Mouse (Mus musculus): ENCODE measurements at regions not wholly inside any gene's neighbourhood (a gene's known extent, or its start where the extent isn't known, plus 50 kb on each side); places are given as distances from the start of the nearest gene placed in this dataset.
"Not testable (repeated sequence)": the region's sequence is repeated elsewhere in the genome, so short reads cannot be mapped to it uniquely, and the experiment has no call there.

DNA sequence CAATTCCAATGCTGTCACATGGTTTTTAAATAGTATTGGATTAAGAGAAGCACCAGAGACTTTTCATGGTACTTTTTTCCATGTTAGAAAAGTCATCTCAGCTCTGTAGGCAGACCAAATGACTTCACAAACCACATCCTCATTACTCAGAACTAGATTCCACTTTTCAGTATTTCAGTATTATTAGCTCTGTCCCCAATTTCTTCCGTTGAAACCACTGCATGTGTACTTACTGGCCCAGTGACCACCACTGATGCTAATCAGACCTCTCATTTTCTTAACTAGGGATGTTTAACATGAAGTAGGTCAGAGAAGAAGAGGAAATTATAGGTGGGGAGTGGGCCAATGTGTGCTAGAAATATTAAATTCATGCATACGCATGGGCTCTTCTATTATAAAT is 326.2 kb downstream of the Car8 start:
- Histone ChIP-seq H3K9ac (replicated peaks) (no peak overlapping the region), H3K4me2 (replicated peaks) (no peak overlapping the region), H3K4me1 (no peaks in the 10 kb centered on the region), H3K27me3 (no peaks in the 10 kb centered on the region), H3K4me3 (no peak overlapping the region), H3K9me3 (no peaks in the 10 kb centered on the region), H3K36me3 (no peaks in the 10 kb centered on the region), H3K27ac (replicated peaks) (no peak overlapping the region)
- WGBS = 86% methylated on average over 2 of the region's 2 CpGs
- no peak for ATAC-seq (ENCODE audit: low FRiP score, low read depth)

DNA sequence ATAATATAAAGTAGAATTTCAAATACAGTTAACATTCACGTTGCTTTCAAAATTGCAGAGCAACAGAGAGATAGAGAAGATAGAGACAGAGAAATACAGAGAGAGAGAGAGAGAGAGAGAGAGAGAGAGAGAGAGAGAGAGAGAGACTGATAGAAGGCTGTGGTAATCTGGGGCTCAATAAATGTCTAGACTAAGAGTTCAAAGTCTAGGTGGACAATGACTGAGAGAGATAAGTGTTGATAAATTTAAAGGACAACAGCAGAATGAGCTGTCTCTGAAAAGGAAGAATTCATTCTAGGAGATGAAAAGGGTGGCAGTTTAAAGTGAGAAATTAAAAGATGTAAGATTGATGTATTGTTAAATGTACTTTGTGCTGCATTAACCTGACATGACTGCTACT is 335.7 kb downstream of the Car8 start:
- Histone ChIP-seq H3K4me3 (no peak overlapping the region), H3K9ac (replicated peaks) (no peak overlapping the region), H3K4me2 (replicated peaks) (no peak overlapping the region), H3K4me1 (no peaks in the 10 kb centered on the region), H3K27ac (replicated peaks) (no peak overlapping the region), H3K36me3 (no peaks in the 10 kb centered on the region), H3K27me3 (no peaks in the 10 kb centered on the region), H3K9me3 (no peaks in the 10 kb centered on the region)
- 83% methylated on average over 1 of the region's 1 CpGs for WGBS
- no peak for ATAC-seq (ENCODE audit: low FRiP score, low read depth)

- Histone ChIP-seq H3K4me3 (no peak overlapping the region), H3K36me3 (no peaks in the 10 kb centered on the region), H3K27ac (replicated peaks) (no peak overlapping the region), H3K27me3 (no peaks in the 10 kb centered on the region), H3K4me2 (replicated peaks) (no peak overlapping the region), H3K9ac (replicated peaks) (no peak overlapping the region), H3K4me1 (no peaks in the 10 kb centered on the region), H3K9me3 (no peaks in the 10 kb centered on the region)
- ATAC-seq (ENCODE audit: low FRiP score, low read depth) = no peak
- WGBS = 86% methylated on average over 4 of the region's 4 CpGs
Measured at GRCm38 (mm10) chr4:7894914-7895313, 343.9 kb downstream of the Car8 start.

DNA sequence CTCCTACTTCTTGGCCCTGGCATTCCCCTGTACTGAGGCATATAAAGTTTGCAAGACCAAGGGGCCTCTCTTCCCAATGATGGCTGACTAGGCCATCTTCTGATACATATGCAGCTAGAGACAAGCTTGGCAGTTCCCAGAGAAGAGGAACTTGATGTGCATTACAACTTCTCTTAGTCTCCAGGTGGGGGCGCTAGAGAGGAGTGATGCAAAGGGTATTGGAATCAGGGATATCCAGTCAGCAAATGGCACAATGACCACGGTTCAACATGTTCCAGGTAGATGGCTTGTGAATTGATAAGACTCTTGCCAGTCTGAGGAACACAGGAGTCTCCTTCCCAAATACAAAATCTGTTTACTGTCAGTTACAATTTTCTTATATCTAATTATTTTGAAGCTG is 347.7 kb downstream of the Car8 start:
- WGBS = 66% methylated on average over 2 of the region's 2 CpGs
- no peak overlapping the region for H3K4me3 ChIP-seq
- no peak overlapping the region for H3K4me2 ChIP-seq (replicated peaks)
- H3K9ac ChIP-seq (replicated peaks) = no peak overlapping the region
- no peak overlapping the region for H3K27ac ChIP-seq (replicated peaks)
- ATAC-seq (ENCODE audit: low FRiP score, low read depth) = no peak
- no peaks in the 10 kb centered on the region for H3K4me1 ChIP-seq
- no peaks in the 10 kb centered on the region for H3K9me3 ChIP-seq
- no peaks in the 10 kb centered on the region for H3K36me3 ChIP-seq
- no peaks in the 10 kb centered on the region for H3K27me3 ChIP-seq

- H3K4me3 ChIP-seq = no peak overlapping the region
- WGBS = 34% methylated on average over 1 of the region's 1 CpGs
- H3K9me3 ChIP-seq = no peaks in the 10 kb centered on the region
- no peaks in the 10 kb centered on the region for H3K36me3 ChIP-seq
- H3K4me2 ChIP-seq (replicated peaks) = no peak overlapping the region
- H3K27ac ChIP-seq (replicated peaks) = no peak overlapping the region
- no peaks in the 10 kb centered on the region; the same call in 1 of the 2 replicates for H3K4me1 ChIP-seq
- no peak overlapping the region for H3K9ac ChIP-seq (replicated peaks)
- peak; percentile 66; the same call in 1 of the 2 replicates for ATAC-seq (ENCODE audit: low FRiP score, low read depth)
- no peaks in the 10 kb centered on the region for H3K27me3 ChIP-seq
Measured at GRCm38 (mm10) chr4:7854518-7854917, 384.3 kb downstream of the Car8 start.

DNA sequence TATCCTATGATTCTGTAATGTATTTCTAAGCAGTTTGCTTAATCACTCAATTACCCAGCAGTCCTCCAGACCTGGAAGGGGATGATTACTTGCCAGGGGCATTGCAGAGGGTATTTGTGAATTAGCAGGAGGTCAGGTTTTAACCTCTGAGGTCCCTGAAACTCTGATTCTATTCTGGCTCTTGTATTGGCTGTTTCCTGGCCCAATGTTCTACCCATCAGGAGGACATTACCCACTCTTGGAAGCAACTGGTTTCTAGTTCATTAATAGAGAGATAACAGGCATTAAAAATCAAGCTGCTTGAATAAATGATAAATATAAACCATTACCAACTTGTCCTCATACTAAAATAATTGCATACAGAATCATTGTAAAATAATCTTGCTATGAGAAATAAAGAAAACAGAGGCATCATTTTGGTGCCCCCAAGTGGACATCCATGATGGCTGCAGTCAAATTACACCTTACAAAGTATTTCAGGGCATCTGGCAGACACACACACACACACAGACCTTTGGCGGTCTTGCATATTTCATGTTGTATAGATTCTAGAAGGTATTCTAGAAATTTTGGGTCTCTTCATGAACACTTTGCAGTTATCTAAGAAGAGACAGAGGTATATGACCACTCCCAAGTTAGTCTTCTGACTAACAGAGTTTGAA is 385.6 kb downstream of the Car8 start:
- H3K4me1 ChIP-seq = no peaks in the 10 kb centered on the region; the same call in 1 of the 2 replicates
- ATAC-seq (ENCODE audit: low FRiP score, low read depth) = 0 out of 2 replicates have a peak, but pooled peaks have one; percentile 42
- no peak overlapping the region for H3K4me3 ChIP-seq
- no peak overlapping the region for H3K4me2 ChIP-seq (replicated peaks)
- no peaks in the 10 kb centered on the region for H3K36me3 ChIP-seq
- no peak overlapping the region for H3K9ac ChIP-seq (replicated peaks)
- no peaks in the 10 kb centered on the region for H3K27me3 ChIP-seq
- H3K27ac ChIP-seq (replicated peaks) = no peak overlapping the region
- WGBS = 73% methylated on average over 1 of the region's 1 CpGs
- no peaks in the 10 kb centered on the region for H3K9me3 ChIP-seq

DNA sequence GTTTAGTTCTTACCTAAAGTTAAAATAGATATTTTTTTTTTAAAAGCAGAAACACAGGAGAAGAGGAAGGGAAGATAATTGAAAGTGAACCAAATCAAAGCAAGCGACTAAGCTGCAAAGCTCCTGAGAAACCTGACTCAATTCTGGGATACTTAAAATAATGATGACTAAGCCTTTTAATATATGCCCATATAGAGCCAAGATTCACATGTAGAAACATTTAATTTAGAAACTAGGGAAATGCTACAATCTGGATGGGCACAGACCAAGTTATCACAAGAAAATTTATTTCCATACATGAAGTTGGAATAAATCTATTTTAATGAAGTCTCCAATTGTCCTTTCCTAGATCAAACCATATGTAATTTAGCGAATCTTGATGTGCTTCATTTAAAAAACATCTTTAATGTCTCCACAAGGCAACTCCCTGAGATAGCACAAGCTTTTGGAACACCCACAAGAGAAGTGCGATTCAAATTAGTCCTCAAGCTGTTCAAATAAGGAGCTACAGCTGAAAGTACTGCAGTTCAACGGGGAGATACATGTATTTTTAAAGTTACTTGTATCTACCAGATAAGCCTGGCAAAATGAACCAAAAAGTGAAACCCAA is 386.7 kb downstream of the Car8 start:
- Histone ChIP-seq H3K4me1 (no peaks in the 10 kb centered on the region; the same call in 1 of the 2 replicates), H3K9ac (replicated peaks) (no peak overlapping the region), H3K4me3 (no peak overlapping the region), H3K9me3 (no peaks in the 10 kb centered on the region), H3K27ac (replicated peaks) (no peak overlapping the region), H3K36me3 (no peaks in the 10 kb centered on the region), H3K4me2 (replicated peaks) (no peak overlapping the region), H3K27me3 (no peaks in the 10 kb centered on the region)
- 86% methylated on average over 4 of the region's 4 CpGs for WGBS
- no peak for ATAC-seq (ENCODE audit: low FRiP score, low read depth)

GRCm38 (mm10) chr4:7847411-7847810 is 391.4 kb downstream of the Car8 start:
- Histone ChIP-seq H3K4me2 (replicated peaks) (no peak overlapping the region), H3K4me3 (no peak overlapping the region), H3K9ac (replicated peaks) (no peak overlapping the region), H3K27ac (replicated peaks) (no peak overlapping the region), H3K9me3 (no peaks in the 10 kb centered on the region), H3K4me1 (no peaks in the 10 kb centered on the region), H3K27me3 (no peaks in the 10 kb centered on the region), H3K36me3 (no peaks in the 10 kb centered on the region)
- no peak for ATAC-seq (ENCODE audit: low FRiP score, low read depth)
- 84% methylated on average over 5 of the region's 5 CpGs for WGBS

- no peak for ATAC-seq (ENCODE audit: low FRiP score, low read depth)
- no peaks in the 10 kb centered on the region for H3K36me3 ChIP-seq
- no peak overlapping the region for H3K27ac ChIP-seq (replicated peaks)
- no peaks in the 10 kb centered on the region for H3K27me3 ChIP-seq
- no peak overlapping the region for H3K4me2 ChIP-seq (replicated peaks)
- H3K9me3 ChIP-seq = no peaks in the 10 kb centered on the region
- H3K9ac ChIP-seq (replicated peaks) = no peak overlapping the region
- no peaks in the 10 kb centered on the region for H3K4me1 ChIP-seq
- WGBS = 74% methylated on average over 1 of the region's 1 CpGs
- H3K4me3 ChIP-seq = no peak overlapping the region
Measured at GRCm38 (mm10) chr4:7829126-7829525, 409.7 kb downstream of the Car8 start.

- H3K4me1 ChIP-seq = no peaks in the 10 kb centered on the region
- no peaks in the 10 kb centered on the region for H3K27me3 ChIP-seq
- H3K4me2 ChIP-seq (replicated peaks) = no peak overlapping the region
- H3K27ac ChIP-seq (replicated peaks) = no peak overlapping the region
- H3K9ac ChIP-seq (replicated peaks) = no peak overlapping the region
- no peak for ATAC-seq (ENCODE audit: low FRiP score, low read depth)
- H3K4me3 ChIP-seq = no peak overlapping the region
- no peaks in the 10 kb centered on the region for H3K9me3 ChIP-seq
- H3K36me3 ChIP-seq = no peaks in the 10 kb centered on the region
Measured at GRCm38 (mm10) chr4:7819847-7820246, 419.0 kb downstream of the Car8 start.

DNA sequence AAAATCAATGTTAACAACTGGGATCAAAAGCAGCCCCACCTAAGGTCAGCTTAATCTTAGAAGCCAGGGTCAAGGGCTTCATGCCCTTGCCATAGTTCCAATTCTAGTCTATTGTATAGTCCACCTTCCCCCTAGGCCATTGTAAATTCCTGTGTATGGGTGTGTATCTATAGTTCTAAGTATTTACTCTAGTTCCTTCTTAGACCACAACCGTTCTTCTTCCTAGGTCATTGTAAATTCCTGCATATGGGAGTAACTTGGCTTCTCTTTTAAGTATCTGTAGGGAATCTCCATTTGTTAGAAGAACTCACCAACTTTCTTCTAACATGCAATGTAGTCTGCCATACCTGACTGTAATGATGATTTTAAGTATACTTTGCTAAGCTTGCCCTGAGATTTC is 461.1 kb downstream of the Car8 start:
- H3K4me3 ChIP-seq; H3K36me3 ChIP-seq; H3K4me1 ChIP-seq; H3K4me2 ChIP-seq (replicated peaks); H3K27me3 ChIP-seq; H3K9me3 ChIP-seq; H3K9ac ChIP-seq (replicated peaks); ATAC-seq (ENCODE audit: low FRiP score, low read depth); H3K27ac ChIP-seq (replicated peaks): not testable (repeated sequence)
- 82% methylated on average over 1 of the region's 1 CpGs for WGBS

GRCm38 (mm10) chr4:7755473-7755872 is 483.4 kb downstream of the Car8 start:
- no peak overlapping the region for H3K27ac ChIP-seq (replicated peaks)
- no peak for ATAC-seq (ENCODE audit: low FRiP score, low read depth)
- no peaks in the 10 kb centered on the region for H3K4me1 ChIP-seq

GRCm38 (mm10) chr4:7753931-7754330 is 484.9 kb downstream of the Car8 start:
- H3K4me1 ChIP-seq = no peaks in the 10 kb centered on the region
- H3K27ac ChIP-seq (replicated peaks) = no peak overlapping the region
- H3K4me2 ChIP-seq (replicated peaks) = no peak overlapping the region
- 85% methylated on average over 4 of the region's 4 CpGs for WGBS
- H3K4me3 ChIP-seq = no peak overlapping the region
- H3K27me3 ChIP-seq = no peaks in the 10 kb centered on the region
- H3K36me3 ChIP-seq = no peaks in the 10 kb centered on the region
- ATAC-seq (ENCODE audit: low FRiP score, low read depth) = no peak
- H3K9ac ChIP-seq (replicated peaks) = no peak overlapping the region
- H3K9me3 ChIP-seq = no peaks in the 10 kb centered on the region

More at GRCm38 (mm10) chr4:7755473-7755872, 483.4 kb downstream of the Car8 start:
- Histone ChIP-seq H3K9me3 (no peaks in the 10 kb centered on the region), H3K4me2 (replicated peaks) (no peak overlapping the region), H3K9ac (replicated peaks) (no peak overlapping the region), H3K4me3 (no peak overlapping the region), H3K27me3 (no peaks in the 10 kb centered on the region), H3K36me3 (no peaks in the 10 kb centered on the region)
